Mouse (Mus musculus): ENCODE data around the gene Tbc1d4. TPM values are rescaled to one million over a fixed set of nuclear protein-coding genes. Genes with fewer than 3 reads are reported as not detected.
"Not testable (repeated sequence)": the region's sequence is repeated elsewhere in the genome, so short reads cannot be mapped to it uniquely, and the experiment has no call there.

Tbc1d4 gene
- polyA plus RNA-seq, 1 experiment from 2014 or later: 6.8 TPM

- Histone ChIP-seq H3K4me3 (ENCODE audit: low read depth, low read length) (no peak overlapping the region), H3K4me2 (ENCODE audit: low read depth, low read length, severe bottlenecking) (no peak overlapping the region), H3K36me3 (ENCODE audit: control insufficient read depth, insufficient read depth, low read length) (no peaks in the 10 kb centered on the region), H3K27me3 (ENCODE audit: control insufficient read depth, insufficient read depth, low read length) (peaks cover 5% of the 10 kb centered on the region; the same call in 1 of the 2 replicates), H3K27ac (ENCODE audit: low read depth, low read length) (no peak overlapping the region), H3K9me3 (ENCODE audit: control insufficient read depth, low read length) (no peaks in the 10 kb centered on the region), H3K9ac (ENCODE audit: low read length) (no peak overlapping the region), H3K4me1 (replicated peaks; ENCODE audit: control insufficient read depth, insufficient read depth, low read length) (0 out of 2 replicates have a peak, but pooled peaks cover 3% of the 10 kb centered on the region)
- DNase-seq (ENCODE audit: low spot score): no peak
- WGBS: 62% methylated on average over 3 of the region's 3 CpGs
- ATAC-seq (replicated peaks; ENCODE audit: low FRiP score): no peak
These were observed 6.1 kb downstream of the Tbc1d4 start for GRCm38 (mm10) chr14:101602851-101603250.

- Histone ChIP-seq H3K9ac (ENCODE audit: low read length) (no peak overlapping the region), H3K4me1 (replicated peaks; ENCODE audit: control insufficient read depth, insufficient read depth, low read length) (no peaks in the 10 kb centered on the region), H3K9me3 (ENCODE audit: control insufficient read depth, low read length) (no peaks in the 10 kb centered on the region), H3K4me2 (ENCODE audit: low read depth, low read length, severe bottlenecking) (no peak overlapping the region), H3K27ac (ENCODE audit: low read depth, low read length) (no peak overlapping the region), H3K27me3 (ENCODE audit: control insufficient read depth, insufficient read depth, low read length) (no peaks in the 10 kb centered on the region), H3K36me3 (ENCODE audit: control insufficient read depth, insufficient read depth, low read length) (no peaks in the 10 kb centered on the region), H3K4me3 (ENCODE audit: low read depth, low read length) (no peak overlapping the region)
- ATAC-seq (replicated peaks; ENCODE audit: low FRiP score) (peak; percentile 31; the same call in 1 of the 2 replicates), DNase-seq (ENCODE audit: low spot score) (no peak)
- 86% methylated on average over 12 of the region's 14 CpGs for WGBS
These were observed 11.8 kb downstream of the Tbc1d4 start for GRCm38 (mm10) chr14:101597096-101597715.

GRCm38 (mm10) chr14:101596691-101597090, 12.3 kb downstream of the Tbc1d4 start:
- Histone ChIP-seq H3K4me1 (replicated peaks; ENCODE audit: control insufficient read depth, insufficient read depth, low read length) (no peaks in the 10 kb centered on the region), H3K9me3 (ENCODE audit: control insufficient read depth, low read length) (no peaks in the 10 kb centered on the region), H3K4me2 (ENCODE audit: low read depth, low read length, severe bottlenecking) (no peak overlapping the region), H3K27me3 (ENCODE audit: control insufficient read depth, insufficient read depth, low read length) (no peaks in the 10 kb centered on the region), H3K27ac (ENCODE audit: low read depth, low read length) (no peak overlapping the region), H3K9ac (ENCODE audit: low read length) (no peak overlapping the region), H3K4me3 (ENCODE audit: low read depth, low read length) (no peak overlapping the region), H3K36me3 (ENCODE audit: control insufficient read depth, insufficient read depth, low read length) (no peaks in the 10 kb centered on the region)
- no peak for DNase-seq (ENCODE audit: low spot score)
- 95% methylated on average over 9 of the region's 9 CpGs for WGBS
- no peak for ATAC-seq (replicated peaks; ENCODE audit: low FRiP score)

GRCm38 (mm10) chr14:101595301-101596080, 13.5 kb downstream of the Tbc1d4 start:
- Histone ChIP-seq H3K4me2 (ENCODE audit: low read depth, low read length, severe bottlenecking) (no peak overlapping the region), H3K9me3 (ENCODE audit: control insufficient read depth, low read length) (no peaks in the 10 kb centered on the region), H3K36me3 (ENCODE audit: control insufficient read depth, insufficient read depth, low read length) (no peaks in the 10 kb centered on the region), H3K9ac (ENCODE audit: low read length) (no peak overlapping the region), H3K27ac (ENCODE audit: low read depth, low read length) (no peak overlapping the region), H3K4me1 (replicated peaks; ENCODE audit: control insufficient read depth, insufficient read depth, low read length) (no peaks in the 10 kb centered on the region), H3K4me3 (ENCODE audit: low read depth, low read length) (no peak overlapping the region), H3K27me3 (ENCODE audit: control insufficient read depth, insufficient read depth, low read length) (no peaks in the 10 kb centered on the region)
- 96% methylated on average over 13 of the region's 13 CpGs for WGBS
- no peak for DNase-seq (ENCODE audit: low spot score)
- ATAC-seq (replicated peaks; ENCODE audit: low FRiP score): no peak

- 96% methylated on average over 5 of the region's 5 CpGs for WGBS
These were observed 15.0 kb downstream of the Tbc1d4 start for GRCm38 (mm10) chr14:101594001-101594400.

GRCm38 (mm10) chr14:101593340-101593739, 15.7 kb downstream of the Tbc1d4 start:
- no peak overlapping the region for H3K9ac ChIP-seq (ENCODE audit: low read length)
- no peak overlapping the region for H3K4me3 ChIP-seq (ENCODE audit: low read depth, low read length)
- DNase-seq (ENCODE audit: low spot score) (no peak), ATAC-seq (replicated peaks; ENCODE audit: low FRiP score) (no peak)
- H3K27ac ChIP-seq (ENCODE audit: low read depth, low read length): no peak overlapping the region
- H3K27me3 ChIP-seq (ENCODE audit: control insufficient read depth, insufficient read depth, low read length): no peaks in the 10 kb centered on the region
- H3K9me3 ChIP-seq (ENCODE audit: control insufficient read depth, low read length): no peaks in the 10 kb centered on the region
- WGBS: 89% methylated on average over 7 of the region's 7 CpGs
- H3K4me1 ChIP-seq (replicated peaks; ENCODE audit: control insufficient read depth, insufficient read depth, low read length): no peaks in the 10 kb centered on the region
- no peaks in the 10 kb centered on the region for H3K36me3 ChIP-seq (ENCODE audit: control insufficient read depth, insufficient read depth, low read length)
- no peak overlapping the region for H3K4me2 ChIP-seq (ENCODE audit: low read depth, low read length, severe bottlenecking)

More at GRCm38 (mm10) chr14:101594001-101594400, 15.0 kb downstream of the Tbc1d4 start:
- no peak for ATAC-seq (replicated peaks; ENCODE audit: low FRiP score)
- no peaks in the 10 kb centered on the region for H3K27me3 ChIP-seq (ENCODE audit: control insufficient read depth, insufficient read depth, low read length)
- no peak overlapping the region for H3K9ac ChIP-seq (ENCODE audit: low read length)
- H3K36me3 ChIP-seq (ENCODE audit: control insufficient read depth, insufficient read depth, low read length): no peaks in the 10 kb centered on the region
- H3K4me3 ChIP-seq (ENCODE audit: low read depth, low read length): no peak overlapping the region
- DNase-seq (ENCODE audit: low spot score): no peak
- H3K9me3 ChIP-seq (ENCODE audit: control insufficient read depth, low read length): no peaks in the 10 kb centered on the region
- no peak overlapping the region for H3K27ac ChIP-seq (ENCODE audit: low read depth, low read length)
- H3K4me1 ChIP-seq (replicated peaks; ENCODE audit: control insufficient read depth, insufficient read depth, low read length): no peaks in the 10 kb centered on the region
- H3K4me2 ChIP-seq (ENCODE audit: low read depth, low read length, severe bottlenecking): no peak overlapping the region

GRCm38 (mm10) chr14:101591101-101591500, 17.9 kb downstream of the Tbc1d4 start:
- 56% methylated on average over 5 of the region's 5 CpGs for WGBS

GRCm38 (mm10) chr14:101588209-101588991, 20.6 kb downstream of the Tbc1d4 start:
- not testable (repeated sequence) for H3K4me3 ChIP-seq (ENCODE audit: low read depth, low read length); H3K4me2 ChIP-seq (ENCODE audit: low read depth, low read length, severe bottlenecking); H3K4me1 ChIP-seq (replicated peaks; ENCODE audit: control insufficient read depth, insufficient read depth, low read length); H3K36me3 ChIP-seq (ENCODE audit: control insufficient read depth, insufficient read depth, low read length); H3K9ac ChIP-seq (ENCODE audit: low read length); H3K27me3 ChIP-seq (ENCODE audit: control insufficient read depth, insufficient read depth, low read length); H3K27ac ChIP-seq (ENCODE audit: low read depth, low read length); DNase-seq (ENCODE audit: low spot score); H3K9me3 ChIP-seq (ENCODE audit: control insufficient read depth, low read length); ATAC-seq (replicated peaks; ENCODE audit: low FRiP score)
- WGBS: 92% methylated on average over 2 of the region's 4 CpGs

More at GRCm38 (mm10) chr14:101591101-101591500, 17.9 kb downstream of the Tbc1d4 start:
- no peaks in the 10 kb centered on the region for H3K36me3 ChIP-seq (ENCODE audit: control insufficient read depth, insufficient read depth, low read length)
- no peaks in the 10 kb centered on the region for H3K9me3 ChIP-seq (ENCODE audit: control insufficient read depth, low read length)
- no peak overlapping the region for H3K4me2 ChIP-seq (ENCODE audit: low read depth, low read length, severe bottlenecking)
- no peak overlapping the region for H3K4me3 ChIP-seq (ENCODE audit: low read depth, low read length)
- H3K9ac ChIP-seq (ENCODE audit: low read length): no peak overlapping the region
- no peak overlapping the region for H3K27ac ChIP-seq (ENCODE audit: low read depth, low read length)
- H3K4me1 ChIP-seq (replicated peaks; ENCODE audit: control insufficient read depth, insufficient read depth, low read length): no peaks in the 10 kb centered on the region
- DNase-seq (ENCODE audit: low spot score) (no peak), ATAC-seq (replicated peaks; ENCODE audit: low FRiP score) (no peak)
- no peaks in the 10 kb centered on the region for H3K27me3 ChIP-seq (ENCODE audit: control insufficient read depth, insufficient read depth, low read length)
